Mouse (Mus musculus) intestine, embryonic 14.5 days (tissue): Measurements from ENCODE around the gene Vwa7. TPM values are rescaled to one million over a fixed set of nuclear protein-coding genes. Genes with fewer than 3 reads are reported as not detected.

Experiments
- ATAC-seq: fragments of 200-750 bp; cut with Nextera tagmentation; replicated peaks from 2 replicates; pipeline ENCODE4 v1.8.0; 2017; ENCODE audit warnings: low read depth, moderate number of reproducible peaks, moderate TSS enrichment, moderate library complexity; ENCODE audit not compliant: low FRiP score, low TSS enrichment
- DNase-seq: peaks from one replicate; pipeline ENCODE4 v3.0.0-alpha.2; 2018; ENCODE audit warnings: low spot score
- H3K27ac ChIP-seq: fragments of 300-500 bp; sonication (generic); 2 replicates; pipeline ENCODE4 v1.5.1; 2014; ENCODE audit warnings: low read depth, mild to moderate bottlenecking, control low read depth
- H3K27me3 ChIP-seq: fragments of 300-500 bp; sonication (generic); replicated peaks from 2 replicates; pipeline ENCODE4 v1.6.1; 2014; ENCODE audit warnings: low read length, control low read depth; ENCODE audit not compliant: control insufficient read depth, insufficient read depth
- H3K36me3 ChIP-seq: fragments of 300-500 bp; sonication (generic); 2 replicates; pipeline ENCODE4 v1.6.1; 2014; ENCODE audit warnings: low read length, control low read depth; ENCODE audit not compliant: control insufficient read depth, insufficient read depth
- H3K4me1 ChIP-seq: fragments of 300-500 bp; sonication (generic); replicated peaks from 2 replicates; pipeline ENCODE4 v1.6.1; 2014; ENCODE audit warnings: low read length, control low read depth, mixed read lengths; ENCODE audit not compliant: control insufficient read depth, insufficient read depth
- H3K4me2 ChIP-seq: fragments of 300-500 bp; sonication (generic); 2 replicates; pipeline ENCODE4 v1.6.1; 2014; ENCODE audit warnings: low read length
- H3K4me3 ChIP-seq: fragments of 300-500 bp; sonication (generic); 2 replicates; pipeline ENCODE4 v1.5.1; 2014; ENCODE audit warnings: low read depth, low read length, control low read depth, mixed read lengths
- H3K9ac ChIP-seq: fragments of 300-500 bp; sonication (generic); 2 replicates; pipeline ENCODE4 v1.6.1; 2014; ENCODE audit warnings: mild to moderate bottlenecking, low read length
- H3K9me3 ChIP-seq: fragments of 300-500 bp; sonication (generic); 2 replicates; pipeline ENCODE4 v1.6.1; 2016; ENCODE audit warnings: low read length, control low read depth; ENCODE audit not compliant: control insufficient read depth
- WGBS: fragments of 180-500 bp; shearing (Covaris S2); extraction: QIAGEN DNeasy Blood & Tissue Kit; methylation state at CpG from one replicate; pipeline ENCODE4 v1.1.7; 2014; 5-methylcytosine and 5-hydroxymethylcytosine counted together
- polyA plus RNA-seq: library from polyadenylated mRNA; unstranded; fragments of >200 nt; fragmentation: Nextera tagmentation; extraction: Ambion mirVana; gene quantifications from 2 replicates; pipeline ENCODE4 v1.2.1, GENCODE M21; 2014

The Vwa7 gene
- polyA plus RNA-seq, 1 experiment from 2014 or later, result 0.26 TPM

DNA sequence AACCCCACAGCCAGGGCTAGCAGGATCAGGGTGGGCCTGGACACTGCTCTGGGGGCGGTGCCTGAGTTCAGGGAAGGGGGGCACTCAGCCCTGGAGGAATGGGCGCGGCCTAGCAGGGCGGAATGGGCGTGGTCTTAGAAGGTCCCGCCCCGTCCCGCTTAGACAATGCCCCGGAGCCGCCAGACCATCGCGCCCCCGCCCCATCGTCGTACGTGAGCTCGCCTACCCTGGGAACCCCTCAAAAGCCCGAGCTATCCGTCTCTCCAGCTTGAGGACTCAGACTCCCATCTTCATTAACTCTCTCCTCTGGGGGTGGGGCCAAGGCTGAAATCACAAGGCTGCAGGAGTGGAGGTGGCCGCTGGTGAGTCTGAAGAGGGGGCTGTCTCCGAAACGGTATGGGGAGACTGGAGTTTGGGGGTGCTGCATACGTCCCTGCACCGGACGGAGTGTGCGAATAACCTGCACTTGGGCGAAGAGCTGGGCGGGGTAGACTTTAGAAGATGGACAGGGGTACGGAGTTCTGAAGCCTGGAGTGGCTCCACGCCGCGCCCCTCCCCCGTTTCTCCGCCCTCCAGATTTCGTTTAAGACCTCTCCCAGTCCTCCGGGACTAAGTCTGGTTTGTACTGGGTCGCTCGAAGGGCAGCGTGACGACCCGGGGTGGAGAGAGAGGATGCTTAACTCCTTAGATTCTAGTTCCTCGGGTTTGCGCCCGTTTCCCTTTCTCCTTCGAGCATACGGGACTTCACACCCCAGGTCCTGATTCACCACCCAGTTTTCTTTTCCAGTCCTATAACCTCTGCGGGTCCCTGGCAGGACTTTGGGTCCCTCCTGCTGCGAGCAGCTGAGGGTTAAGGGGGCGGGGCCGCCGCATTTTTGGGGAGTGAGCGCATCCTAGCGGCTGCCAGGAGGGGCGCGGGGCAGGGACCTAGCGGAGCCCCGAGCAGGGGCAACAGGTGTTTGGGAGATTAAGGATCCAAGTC, 42.8 kb downstream of the Vwa7 start, which contains the start of gene Ddah2:
Gene Ddah2 (plus strand): TSS at position 125 of the 982 bp plus-strand sequence.
- Histone ChIP-seq H3K4me3 (peak within 1 kb of the TSS; percentile 89), H3K4me1 (peaks cover 13% of the 10 kb centered on the region), H3K4me2 (peak within 1 kb of the TSS; percentile 99), H3K27ac (peak within 1 kb of the TSS; percentile 94), H3K27me3 (no peaks in the 10 kb centered on the region), H3K9ac (peak within 1 kb of the TSS; percentile 81), H3K9me3 (no peaks in the 10 kb centered on the region), H3K36me3 (peaks cover 59% of the 10 kb centered on the region)
- under 1% methylated on average over 57 of the region's 57 CpGs for WGBS
- peak; percentile 97 for DNase-seq
- peak; percentile 91 for ATAC-seq

DNA sequence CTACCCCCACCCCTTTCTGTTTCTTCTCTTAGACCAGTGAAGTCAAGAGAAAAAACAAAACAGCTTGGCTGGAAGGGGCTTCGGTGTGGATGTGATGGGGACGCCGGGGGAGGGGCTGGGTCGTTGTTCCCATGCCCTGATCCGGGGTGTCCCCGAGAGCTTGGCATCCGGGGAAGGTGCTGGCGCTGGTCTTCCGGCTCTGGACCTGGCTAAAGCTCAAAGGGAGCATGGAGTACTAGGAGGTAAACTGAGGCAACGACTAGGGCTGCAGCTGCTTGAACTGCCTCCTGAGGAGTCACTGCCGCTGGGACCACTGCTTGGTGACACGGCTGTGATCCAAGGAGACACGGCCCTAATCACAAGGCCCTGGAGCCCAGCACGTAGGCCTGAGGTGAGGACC, 43.7 kb downstream of the Vwa7 start:
- DNase-seq, result no peak
- Histone ChIP-seq H3K4me2 (peak overlapping the region; percentile 99), H3K36me3 (peaks cover 52% of the 10 kb centered on the region), H3K4me3 (peak overlapping the region; percentile 89), H3K27ac (no peak overlapping the region), H3K9ac (peak overlapping the region; percentile 81), H3K9me3 (no peaks in the 10 kb centered on the region), H3K27me3 (no peaks in the 10 kb centered on the region), H3K4me1 (peaks cover 21% of the 10 kb centered on the region)
- 26% methylated on average over 14 of the region's 14 CpGs for WGBS
- no peak for ATAC-seq

DNA sequence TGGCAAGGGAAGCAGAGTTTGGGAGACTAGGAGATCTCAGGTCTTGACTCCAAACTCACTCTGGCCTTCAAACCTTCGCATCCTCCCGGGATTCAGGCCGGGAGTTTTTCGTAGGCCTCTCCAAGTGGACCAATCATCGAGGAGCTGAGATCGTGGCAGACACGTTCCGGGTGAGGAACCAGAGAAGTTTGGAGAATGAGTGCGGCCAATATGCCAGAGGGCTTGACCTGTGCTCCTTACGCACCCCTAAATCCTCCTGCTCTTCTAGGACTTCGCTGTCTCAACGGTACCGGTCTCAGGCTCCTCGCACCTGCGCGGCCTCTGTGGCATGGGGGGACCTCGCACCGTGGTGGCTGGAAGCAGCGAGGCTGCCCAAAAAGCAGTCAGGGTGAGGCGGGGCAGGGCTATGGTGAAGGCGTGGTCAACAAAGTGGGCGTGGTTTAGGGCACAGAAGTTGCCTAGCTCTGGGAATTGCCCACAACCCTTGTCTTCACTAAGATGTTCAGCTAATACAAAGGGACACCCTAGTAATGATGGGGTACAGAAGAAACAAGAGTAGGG, 44.4 kb downstream of the Vwa7 start:
- no peak for DNase-seq
- ATAC-seq, result no peak
- Histone ChIP-seq H3K36me3 (peaks cover 44% of the 10 kb centered on the region), H3K4me3 (peak overlapping the region; percentile 89), H3K27me3 (no peaks in the 10 kb centered on the region), H3K4me1 (peaks cover 28% of the 10 kb centered on the region), H3K9me3 (no peaks in the 10 kb centered on the region), H3K27ac (no peak overlapping the region), H3K4me2 (peak overlapping the region; percentile 99), H3K9ac (peak overlapping the region; percentile 81)
- 58% methylated on average over 22 of the region's 22 CpGs for WGBS

DNA sequence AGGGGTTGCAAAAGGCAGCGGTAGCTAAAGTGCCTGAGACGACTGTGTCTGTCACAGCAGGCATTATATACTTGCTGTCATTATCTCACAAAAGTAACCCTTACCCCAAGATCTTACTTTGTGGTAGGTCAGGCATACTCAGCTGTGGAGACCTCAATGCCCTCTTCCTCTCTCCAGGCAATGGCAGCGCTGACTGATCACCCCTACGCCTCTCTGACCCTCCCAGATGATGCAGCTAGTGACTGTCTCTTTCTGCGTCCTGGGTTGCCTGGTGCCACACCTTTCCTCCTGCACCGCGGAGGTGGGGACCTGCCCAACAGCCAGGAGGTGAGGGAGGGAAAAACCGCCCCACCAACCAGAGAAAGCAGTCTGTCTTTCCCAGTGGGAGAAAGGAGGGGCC, 44.9 kb downstream of the Vwa7 start:
- Histone ChIP-seq H3K4me2 (no peak overlapping the region), H3K27me3 (peaks cover 4% of the 10 kb centered on the region; the same call in 1 of the 2 replicates), H3K36me3 (peaks cover 39% of the 10 kb centered on the region), H3K9ac (no peak overlapping the region), H3K27ac (no peak overlapping the region), H3K9me3 (no peaks in the 10 kb centered on the region), H3K4me3 (no peak overlapping the region), H3K4me1 (peaks cover 28% of the 10 kb centered on the region)
- WGBS, result 84% methylated on average over 8 of the region's 8 CpGs
- ATAC-seq, result no peak
- DNase-seq, result no peak

DNA sequence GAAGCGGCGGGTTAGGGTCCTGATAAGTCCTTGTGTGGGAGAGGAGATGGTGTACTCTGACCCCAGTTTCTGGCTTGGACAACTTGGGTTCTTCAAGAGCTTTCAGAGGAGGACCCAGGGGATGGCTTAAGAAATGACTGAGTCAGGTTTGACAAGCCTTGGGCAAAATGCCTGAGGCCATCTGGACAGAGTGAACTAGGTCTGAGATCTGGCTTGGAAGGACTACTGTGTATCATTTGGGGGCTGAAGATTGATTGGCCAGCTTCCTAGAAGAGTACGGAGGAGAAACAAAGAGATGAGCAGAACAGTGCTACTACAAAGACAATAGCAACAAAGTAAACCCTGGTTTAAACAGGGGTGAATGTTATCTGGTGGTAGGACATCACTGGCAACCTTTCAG, 47.1 kb downstream of the Vwa7 start:
- H3K36me3 ChIP-seq, result peaks cover 21% of the 10 kb centered on the region
- no peak for ATAC-seq
- peaks cover 9% of the 10 kb centered on the region; the same call in 1 of the 2 replicates for H3K27me3 ChIP-seq
- H3K4me3 ChIP-seq, result no peak overlapping the region
- no peaks in the 10 kb centered on the region for H3K9me3 ChIP-seq
- no peak overlapping the region for H3K4me2 ChIP-seq
- H3K4me1 ChIP-seq, result peaks cover 28% of the 10 kb centered on the region
- H3K9ac ChIP-seq, result no peak overlapping the region
- 85% methylated on average over 3 of the region's 3 CpGs for WGBS
- H3K27ac ChIP-seq, result no peak overlapping the region
- DNase-seq, result no peak

DNA sequence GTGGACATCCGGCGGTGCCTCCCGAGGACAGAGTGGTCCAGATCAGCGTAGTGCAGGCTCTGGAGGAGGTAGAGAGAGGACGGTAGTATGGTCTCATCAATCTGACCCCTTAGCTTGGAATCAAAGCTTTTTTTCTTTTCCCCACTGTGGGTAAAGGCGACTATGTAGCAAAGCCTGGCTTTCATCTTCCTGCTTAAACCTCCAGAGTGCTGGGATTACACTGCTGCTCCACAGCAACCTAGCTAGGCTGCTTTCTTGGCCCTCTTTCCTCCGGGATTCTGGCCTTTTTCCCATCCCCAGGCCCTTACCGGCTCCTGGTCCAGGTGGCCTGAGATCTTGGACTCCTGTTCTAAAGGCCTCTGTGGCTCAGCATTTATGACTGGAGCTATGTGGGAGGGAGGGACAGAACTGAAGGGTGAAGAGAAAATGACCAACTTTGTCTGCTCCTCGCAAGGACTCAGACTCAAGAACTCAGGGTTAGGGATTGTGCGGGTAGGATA, 48.0 kb downstream of the Vwa7 start:
- peak overlapping the region; percentile 2; the same call in 1 of the 2 replicates for H3K4me3 ChIP-seq
- peak overlapping the region; percentile 29; the same call in 1 of the 2 replicates for H3K27ac ChIP-seq
- ATAC-seq (no peak), DNase-seq (no peak)
- H3K27me3 ChIP-seq, result peaks cover 9% of the 10 kb centered on the region; the same call in 1 of the 2 replicates
- peaks cover 20% of the 10 kb centered on the region for H3K36me3 ChIP-seq
- no peak overlapping the region for H3K9ac ChIP-seq
- H3K4me2 ChIP-seq, result peak overlapping the region; percentile 71
- WGBS, result 33% methylated on average over 10 of the region's 10 CpGs
- H3K9me3 ChIP-seq, result no peaks in the 10 kb centered on the region
- peaks cover 28% of the 10 kb centered on the region for H3K4me1 ChIP-seq

DNA sequence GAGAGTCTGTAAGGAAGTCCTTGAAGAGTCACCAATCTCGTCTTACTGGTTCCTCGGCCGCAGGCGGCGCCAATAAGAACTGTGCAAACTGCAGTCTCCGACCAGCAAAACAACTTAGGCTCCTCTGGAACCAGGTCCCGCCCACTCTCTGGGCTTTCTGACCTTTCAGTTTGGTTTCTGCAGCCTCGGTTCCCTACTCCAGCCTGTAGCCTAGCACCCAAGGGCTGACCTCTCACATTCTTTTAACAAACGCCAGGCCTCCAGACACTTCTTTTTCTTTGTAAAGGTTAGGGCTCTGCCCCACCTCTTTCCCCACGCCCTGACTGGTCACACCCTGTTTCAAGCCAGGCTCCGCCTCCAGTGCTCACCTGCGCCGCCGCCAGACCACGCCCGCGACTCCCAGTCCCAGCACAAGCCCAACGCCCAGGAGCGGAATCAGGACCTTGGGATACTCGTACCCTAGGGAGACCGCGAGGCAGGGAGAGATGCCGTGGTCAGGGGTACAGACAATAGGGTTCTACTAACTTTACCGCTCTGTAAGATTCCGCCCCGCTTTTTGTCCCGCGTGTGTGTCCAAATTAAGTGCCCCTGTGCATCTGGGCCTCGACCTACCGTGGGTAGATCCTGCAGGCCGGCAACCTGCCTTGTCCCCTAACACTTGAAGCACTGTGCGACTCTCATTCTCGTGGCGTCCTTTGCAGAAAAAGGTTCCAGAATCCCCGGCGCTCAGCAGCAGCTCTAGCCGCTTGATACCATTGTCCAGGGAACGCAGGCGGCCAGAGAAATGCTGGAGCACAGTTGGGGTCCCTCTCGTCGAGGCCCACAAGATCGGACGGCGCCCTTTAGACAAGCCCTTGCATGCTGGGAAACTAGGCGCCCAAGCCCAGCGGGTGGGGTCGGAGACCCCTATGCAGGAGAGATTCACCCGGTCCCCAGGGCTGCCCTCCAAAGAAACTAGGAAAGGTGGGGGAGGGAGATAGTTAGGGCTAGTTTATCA, 48.9 kb downstream of the Vwa7 start, which contains the start of gene Ly6g6c:
Gene Ly6g6c (plus strand): TSS at position 438 of the 997 bp plus-strand sequence.
- peaks cover 24% of the 10 kb centered on the region for H3K4me1 ChIP-seq
- H3K4me2 ChIP-seq, result peak within 1 kb of the TSS; percentile 71
- ATAC-seq (peak; percentile 78), DNase-seq (peak; percentile 84)
- H3K9ac ChIP-seq, result peak within 1 kb of the TSS; percentile 31
- H3K27ac ChIP-seq, result peak within 1 kb of the TSS; percentile 29; the same call in 1 of the 2 replicates
- 2% methylated on average over 47 of the region's 48 CpGs for WGBS
- no peaks in the 10 kb centered on the region for H3K9me3 ChIP-seq
- peaks cover 20% of the 10 kb centered on the region for H3K36me3 ChIP-seq
- H3K4me3 ChIP-seq, result peak within 1 kb of the TSS; percentile 25
- peaks cover 9% of the 10 kb centered on the region; the same call in 1 of the 2 replicates for H3K27me3 ChIP-seq
